Mouse (Mus musculus) embryonic fibroblast, embryonic 13.5 days (primary cell): ENCODE data around the gene Prnd. TPM values are rescaled to one million over a fixed set of nuclear protein-coding genes. Genes with fewer than 3 reads are reported as not detected.

Source experiments
- H3K27ac ChIP-seq: 2 replicates; pipeline ENCODE4 v1.5.1; 2012; ENCODE audit warnings: low read length, control low read depth, inconsistent platforms; ENCODE audit not compliant: insufficient read depth
- H3K4me1 ChIP-seq: 2 replicates; pipeline ENCODE4 v1.6.1; 2011; ENCODE audit warnings: low read length; ENCODE audit not compliant: control insufficient read depth, insufficient read depth
- H3K4me3 ChIP-seq: 2 replicates; pipeline ENCODE4 v1.5.1; 2011; ENCODE audit warnings: mild to moderate bottlenecking, control low read depth, low read length; ENCODE audit not compliant: insufficient read depth
- CTCF ChIP-seq: IDR thresholded peaks from 2 replicates; pipeline ENCODE4 v1.5.1; 2011; ENCODE audit warnings: mild to moderate bottlenecking, control low read depth, low read length, moderate library complexity, borderline replicate concordance; ENCODE audit not compliant: insufficient read depth
- POLR2A ChIP-seq: IDR thresholded peaks from 2 replicates; pipeline ENCODE4 v1.6.1; 2011; ENCODE audit warnings: low read depth, mild to moderate bottlenecking, control low read depth, low read length, moderate library complexity
- polyA plus RNA-seq: library from polyadenylated mRNA; stranded (reverse); fragments of >200 nt; gene quantifications from 2 replicates; pipeline ENCODE4 v1.2.4, GENCODE M21; 2011; ENCODE audit warnings: low read depth; ENCODE audit not compliant: missing spikeins, insufficient read length

The Prnd gene
- polyA plus RNA-seq, 1 experiment: 1.3 TPM

DNA sequence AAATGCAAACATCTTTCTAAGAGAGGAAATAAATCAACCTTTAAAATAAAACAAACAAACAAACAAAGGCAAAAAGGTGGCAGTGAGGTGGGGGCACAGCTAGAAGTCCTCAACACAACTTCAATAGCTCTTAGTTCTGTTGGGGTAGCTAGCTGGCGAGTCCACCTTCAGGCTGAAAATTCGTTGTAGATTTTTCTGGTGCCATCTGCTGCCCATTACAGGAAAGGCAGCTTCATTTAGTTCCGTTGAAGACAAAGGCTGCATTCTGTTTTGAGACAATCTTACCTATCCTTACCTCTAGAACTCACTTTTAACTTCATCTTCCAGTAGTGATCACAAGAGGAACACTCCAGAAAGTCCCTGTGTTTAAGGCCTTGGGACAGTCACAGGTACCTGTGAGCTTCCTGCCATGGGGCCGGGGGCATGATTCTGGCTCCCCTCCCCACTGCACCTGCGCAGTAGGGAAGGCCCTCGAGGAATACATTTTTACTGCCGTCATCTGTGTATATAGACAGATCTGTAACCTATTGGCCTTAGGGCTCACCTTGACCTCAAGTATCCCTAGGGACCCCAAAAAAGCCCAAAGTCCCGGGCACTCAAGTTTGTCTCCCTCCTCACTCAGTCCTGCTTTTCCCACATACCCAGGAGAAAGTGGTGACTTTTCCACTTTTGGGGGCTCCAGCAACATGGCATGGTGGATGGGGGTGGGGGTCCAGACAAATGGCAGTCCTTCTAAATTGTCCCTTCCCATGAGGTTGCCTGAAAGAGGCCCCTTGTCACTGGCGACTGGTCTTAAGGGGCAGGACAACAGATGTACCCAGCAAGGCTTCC, 679 bp upstream of the Prnd start:
- Histone ChIP-seq H3K4me3 (no peak overlapping the region), H3K27ac (no peak overlapping the region)
- no peak for TF ChIP-seq CTCF
- TF ChIP-seq POLR2A: no peak

DNA sequence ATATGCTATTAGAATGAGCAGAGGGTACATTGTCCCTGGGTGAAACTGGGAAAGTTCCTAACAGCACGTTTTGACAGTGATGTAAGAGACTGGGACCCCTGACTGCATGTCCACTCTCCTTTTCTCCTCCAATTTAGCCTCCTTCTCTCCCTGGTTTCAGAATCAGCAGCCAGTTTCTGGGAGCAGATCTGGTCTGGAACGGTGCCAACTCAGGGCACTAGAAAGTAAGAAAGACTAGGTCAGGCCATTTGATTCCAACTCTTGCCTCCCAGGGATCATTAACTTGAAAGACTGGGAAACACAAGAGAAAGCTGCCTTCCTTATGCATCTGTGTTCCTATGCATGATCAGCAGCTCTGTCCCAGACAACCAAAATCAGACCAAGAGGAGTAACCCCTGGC, 1.8 kb downstream of the Prnd start:
- Histone ChIP-seq H3K4me1 (no peaks in the 10 kb centered on the region), H3K4me3 (no peak overlapping the region), H3K27ac (no peak overlapping the region)
- TF ChIP-seq POLR2A (no peak), CTCF (no peak)

More for the DNA sequence above, 679 bp upstream of the Prnd start:
- H3K4me1 ChIP-seq: 0 out of 2 replicates have a peak, but pooled peaks cover 2% of the 10 kb centered on the region

DNA sequence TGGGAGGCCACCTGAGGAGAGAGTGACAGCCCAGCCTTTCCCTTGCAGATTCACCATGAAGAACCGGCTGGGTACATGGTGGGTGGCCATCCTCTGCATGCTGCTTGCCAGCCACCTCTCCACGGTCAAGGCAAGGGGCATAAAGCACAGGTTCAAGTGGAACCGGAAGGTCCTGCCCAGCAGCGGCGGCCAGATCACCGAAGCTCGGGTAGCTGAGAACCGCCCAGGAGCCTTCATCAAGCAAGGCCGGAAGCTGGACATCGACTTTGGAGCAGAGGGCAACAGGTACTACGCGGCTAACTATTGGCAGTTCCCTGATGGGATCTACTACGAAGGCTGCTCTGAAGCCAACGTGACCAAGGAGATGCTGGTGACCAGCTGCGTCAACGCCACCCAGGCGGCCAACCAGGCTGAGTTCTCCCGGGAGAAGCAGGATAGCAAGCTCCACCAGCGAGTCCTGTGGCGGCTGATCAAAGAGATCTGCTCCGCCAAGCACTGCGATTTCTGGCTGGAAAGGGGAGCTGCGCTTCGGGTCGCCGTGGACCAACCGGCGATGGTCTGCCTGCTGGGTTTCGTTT, 2.4 kb downstream of the Prnd start:
- H3K4me1 ChIP-seq: no peaks in the 10 kb centered on the region
- H3K4me3 ChIP-seq: no peak overlapping the region
- no peak for TF ChIP-seq CTCF
- TF ChIP-seq POLR2A: no peak
- H3K27ac ChIP-seq: no peak overlapping the region

DNA sequence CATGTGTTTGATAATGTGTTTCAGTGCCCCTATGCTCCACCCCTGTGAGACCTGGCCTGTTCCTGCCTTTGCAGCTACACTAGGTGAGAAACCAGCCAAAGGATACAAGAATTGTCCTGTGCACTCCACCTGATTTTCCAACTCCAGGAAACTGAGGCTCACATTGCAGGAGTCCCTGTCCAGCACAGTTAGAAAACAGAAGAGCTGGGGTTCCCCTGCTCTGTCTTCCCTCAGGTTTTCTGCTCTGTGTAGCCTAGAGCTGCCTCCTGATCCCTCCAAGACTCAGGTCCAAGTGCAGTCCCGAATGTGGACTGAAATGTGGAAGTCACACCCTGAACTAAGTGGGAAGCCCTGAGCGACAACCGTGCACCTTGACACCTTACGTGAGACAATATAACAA, 3.0 kb downstream of the Prnd start:
- Histone ChIP-seq H3K27ac (no peak overlapping the region), H3K4me1 (no peaks in the 10 kb centered on the region), H3K4me3 (no peak overlapping the region)
- TF ChIP-seq POLR2A (no peak), CTCF (no peak)

DNA sequence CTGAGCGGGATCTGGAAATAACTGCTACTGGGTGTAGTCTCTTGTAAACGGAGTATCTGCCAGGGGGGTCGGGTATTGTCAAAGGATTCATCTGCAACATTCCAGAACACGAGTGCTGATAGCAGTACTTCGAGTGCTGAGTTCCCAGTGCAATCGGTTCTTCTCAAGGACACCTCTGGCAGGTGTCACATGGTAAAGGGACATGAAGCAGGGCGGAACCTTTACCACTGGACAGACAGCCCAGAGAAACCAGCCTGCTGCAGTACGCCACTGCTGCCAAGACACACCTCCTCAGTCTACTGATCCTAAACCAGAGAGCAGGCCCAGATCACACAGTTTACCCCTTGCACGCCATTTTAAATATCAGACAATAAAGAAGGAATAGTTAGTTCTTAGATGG, 4.2 kb downstream of the Prnd start:
- no peak overlapping the region for H3K27ac ChIP-seq
- TF ChIP-seq POLR2A (no peak), CTCF (no peak)
- no peaks in the 10 kb centered on the region for H3K4me1 ChIP-seq
- H3K4me3 ChIP-seq: no peak overlapping the region

DNA sequence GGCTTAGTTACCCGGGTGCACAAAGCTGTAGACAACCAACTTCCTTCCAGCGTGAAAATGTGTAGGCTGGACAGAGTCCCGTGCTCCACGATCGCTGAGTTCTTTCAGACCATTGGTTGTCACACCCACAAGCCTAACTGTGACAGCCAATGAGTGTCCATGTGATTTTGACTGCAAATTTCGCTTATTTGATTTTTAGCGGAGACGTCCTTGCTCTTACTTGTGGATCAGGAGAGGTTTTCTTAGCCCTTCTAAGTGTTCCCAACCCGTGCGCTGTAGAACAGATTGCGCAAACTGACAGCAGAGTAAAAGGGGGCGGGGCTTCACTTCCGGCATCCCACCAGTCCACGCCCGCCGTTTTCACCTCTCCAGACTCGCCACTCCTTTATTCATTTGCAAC, 4.6 kb downstream of the Prnd start:
- no peak overlapping the region for H3K27ac ChIP-seq
- TF ChIP-seq CTCF (no peak), POLR2A (no peak)
- peak overlapping the region; percentile 11; the same call in 1 of the 2 replicates for H3K4me3 ChIP-seq
- H3K4me1 ChIP-seq: no peaks in the 10 kb centered on the region

DNA sequence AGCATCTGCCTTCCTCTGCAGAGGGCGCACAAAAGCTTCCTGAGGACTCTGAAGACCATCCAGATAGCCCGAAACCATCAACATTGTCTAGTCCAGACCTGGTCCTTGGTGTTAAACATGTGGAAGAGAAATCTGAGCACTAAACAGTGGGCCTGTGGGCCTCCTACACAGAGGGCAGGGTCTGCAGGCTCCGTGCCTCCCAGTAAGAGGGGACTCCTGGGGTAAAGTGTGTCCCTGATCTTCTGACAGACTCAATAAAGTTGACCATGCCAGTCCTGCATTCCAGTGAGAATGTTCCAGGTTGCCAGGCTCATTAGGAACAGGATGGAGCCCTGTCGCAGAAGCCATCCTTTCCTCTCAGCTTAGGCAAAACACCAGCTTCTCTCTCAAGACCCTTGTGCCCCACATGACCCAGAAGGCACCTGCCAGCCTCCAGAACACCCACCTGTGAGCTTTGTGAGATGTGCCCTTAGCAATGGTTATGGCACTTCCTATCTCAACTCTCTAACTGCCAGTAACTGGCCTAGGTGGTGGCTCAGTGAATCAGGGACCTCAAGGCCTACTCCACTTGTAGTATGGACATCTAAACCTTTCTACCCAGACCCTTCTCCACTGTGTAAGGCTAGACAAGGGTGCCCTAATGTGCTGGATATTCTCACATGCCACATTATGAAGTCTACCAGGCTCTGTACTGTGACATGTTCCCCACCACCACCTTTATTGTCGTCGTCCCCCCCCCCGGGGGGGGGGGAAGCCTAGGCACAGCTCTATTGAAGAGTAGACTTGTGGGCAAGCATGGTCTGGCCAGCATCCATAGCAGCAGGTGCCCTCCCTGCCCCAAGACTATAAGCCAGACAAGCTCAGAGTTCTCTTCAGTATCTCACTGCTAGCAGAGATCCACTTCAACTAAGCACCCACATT, 5.9 kb downstream of the Prnd start:
- no peaks in the 10 kb centered on the region for H3K4me1 ChIP-seq
- TF ChIP-seq POLR2A (no peak), CTCF (no peak)
- H3K27ac ChIP-seq: no peak overlapping the region
- no peak overlapping the region for H3K4me3 ChIP-seq

DNA sequence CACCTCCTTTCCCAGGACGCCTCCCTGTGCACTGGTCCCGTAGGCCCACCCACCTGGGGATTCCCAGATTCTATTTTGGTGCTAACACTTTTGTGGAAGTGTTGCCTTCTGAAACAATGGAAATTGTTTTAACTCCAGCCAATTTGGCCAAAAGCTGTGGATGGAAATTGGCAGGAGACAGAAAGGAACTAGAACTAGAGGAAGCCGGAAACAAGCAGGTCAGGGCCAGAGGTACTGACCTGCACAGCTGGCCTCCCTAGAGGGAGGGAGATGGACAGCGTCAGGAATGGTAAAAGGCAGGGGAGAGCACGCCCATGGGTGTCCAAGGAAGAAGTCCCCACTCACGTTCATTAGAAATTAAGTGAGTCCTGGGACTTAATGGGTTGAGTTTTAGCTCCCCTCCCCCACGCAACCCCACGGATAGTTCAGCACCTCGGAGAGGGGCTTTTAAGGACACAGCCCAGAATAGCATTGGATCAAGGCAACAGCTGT, 7.1 kb downstream of the Prnd start:
- Histone ChIP-seq H3K27ac (no peak overlapping the region), H3K4me1 (no peaks in the 10 kb centered on the region), H3K4me3 (no peak overlapping the region)
- TF ChIP-seq POLR2A: no peak
- TF ChIP-seq CTCF: no peak

DNA sequence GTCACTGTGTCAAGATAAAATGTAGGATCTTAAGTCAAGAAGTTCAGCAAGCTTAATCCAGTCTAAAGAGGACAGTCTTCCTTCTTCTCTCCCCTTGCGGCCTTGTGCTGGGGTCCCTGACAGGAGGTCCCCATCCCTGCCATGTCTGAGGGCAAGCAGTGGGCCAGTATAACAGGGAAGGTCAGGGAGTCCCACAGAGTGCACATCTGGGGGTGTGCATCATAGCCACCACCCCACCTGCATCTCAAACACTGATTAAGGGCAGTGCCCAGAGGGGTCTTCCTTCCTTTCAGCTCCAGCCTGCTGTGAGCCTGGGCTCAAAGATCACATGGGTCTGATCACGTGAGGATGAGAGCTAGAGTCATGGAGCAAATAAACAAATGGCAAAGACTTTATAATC, 11.0 kb downstream of the Prnd start:
- TF ChIP-seq CTCF (no peak), POLR2A (no peak)
- no peak overlapping the region for H3K27ac ChIP-seq
- H3K4me3 ChIP-seq: no peak overlapping the region
- no peaks in the 10 kb centered on the region for H3K4me1 ChIP-seq

DNA sequence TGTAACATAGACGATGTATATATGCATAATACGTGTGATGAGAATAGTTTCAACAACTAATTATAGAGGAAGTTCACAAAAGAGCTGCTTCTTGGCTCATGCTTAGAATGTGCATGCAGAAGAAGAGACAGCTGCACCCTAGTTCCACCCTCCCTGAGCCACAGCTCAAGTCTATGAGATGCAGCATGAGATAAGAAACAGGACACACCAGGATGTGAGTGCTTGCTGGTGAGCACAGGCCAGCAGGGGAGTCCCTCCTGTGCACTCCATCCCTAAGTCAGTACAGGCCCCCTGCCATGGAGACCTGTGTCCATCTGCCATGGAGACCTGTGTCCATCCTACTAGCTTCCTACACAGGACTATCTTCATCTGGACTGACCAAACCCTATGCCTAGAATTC, 19.9 kb downstream of the Prnd start:
- Histone ChIP-seq H3K4me3 (no peak overlapping the region), H3K27ac (no peak overlapping the region), H3K4me1 (no peaks in the 10 kb centered on the region)
- TF ChIP-seq CTCF: no peak
- TF ChIP-seq POLR2A: no peak
